Mouse (Mus musculus) Patski (cell line): ENCODE data around the gene Mrpl54. TPM values are rescaled to one million over a fixed set of nuclear protein-coding genes. Genes with fewer than 3 reads are reported as not detected.
A peak's percentile ranks its signal among the peaks of the same experiment; 100 is the strongest.

ENCODE experiments used
- ATAC-seq: fragments of 100-300 bp; one replicate; pipeline ENCODE4 v1.8.0; 2021
- CTCF ChIA-PET: fragments of 350-600 bp; sonication (Branson Sonifier 250); formaldehyde crosslinking; loops from one replicate; lab custom pipeline; 2022; ENCODE audit warnings: inconsistent platforms; lab: Charles Lee
- POLR2A ChIA-PET: fragments of 350-600 bp; sonication (Branson Sonifier 250); formaldehyde crosslinking; loops from one replicate; lab custom pipeline; 2022; ENCODE audit warnings: antibody characterized with exemption, inconsistent platforms; lab: Charles Lee
- DNase-seq: peaks from one replicate; pipeline ENCODE4 v3.0.0-alpha.2; 2011; ENCODE audit warnings: low read depth, low spot score
- H3K27me3 ChIP-seq: fragments of 371-371 bp; one replicate; pipeline ENCODE4 v1.5.1; 2021
- CTCF ChIP-seq: fragments of 100-300 bp; IDR thresholded peaks from one replicate; pipeline ENCODE4 v1.5.1; 2021
- in situ Hi-C: fragments of 300-500 bp; cut with MboI; formaldehyde crosslinking; loops from 3 replicates; pipeline ENCODE4 v1.11.1; 2018; ENCODE audit warnings: low pct_unique_long_range_greater_than_20kb, mixed read lengths
- polyA plus RNA-seq: library from polyadenylated mRNA; unstranded; gene quantifications from one replicate; pipeline ENCODE4 v1.2.3, GENCODE M21; 2021

Gene Mrpl54
- polyA plus RNA-seq, 1 experiment from 2014 or later: 98.3 TPM

DNA sequence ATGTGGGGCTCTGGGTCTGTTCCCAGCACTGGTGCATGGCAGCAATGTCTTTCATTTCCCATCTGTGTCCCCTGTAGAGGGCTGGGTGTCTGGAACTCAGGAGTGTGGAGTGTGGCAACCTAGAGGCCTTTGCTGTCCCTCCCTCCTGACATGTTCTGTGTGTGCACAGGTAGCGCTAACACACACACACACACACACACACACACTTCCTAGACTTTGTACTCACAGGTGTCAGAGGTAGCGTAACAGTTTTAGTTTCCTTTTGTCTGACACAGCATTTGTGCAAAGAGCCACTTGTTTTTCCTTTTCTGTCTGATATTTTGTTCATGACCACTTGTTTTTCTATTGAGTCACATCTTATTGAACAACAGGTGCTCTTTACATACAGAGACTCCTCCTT is 18.9 kb downstream of the Mrpl54 start:
- in situ Hi-C loops: no loop called here
- DNase-seq (no peak), ATAC-seq (no peak)
- peaks cover 4% of the 10 kb centered on the region for H3K27me3 ChIP-seq
- ChIA-PET POLR2A (no interaction called here), CTCF (interaction anchor here (1.1 kb wide), 1 partner anchor 18 kb away, joined by 3 read pairs; no protein-coding TSS in a partner anchor)
- TF ChIP-seq CTCF: no peak

DNA sequence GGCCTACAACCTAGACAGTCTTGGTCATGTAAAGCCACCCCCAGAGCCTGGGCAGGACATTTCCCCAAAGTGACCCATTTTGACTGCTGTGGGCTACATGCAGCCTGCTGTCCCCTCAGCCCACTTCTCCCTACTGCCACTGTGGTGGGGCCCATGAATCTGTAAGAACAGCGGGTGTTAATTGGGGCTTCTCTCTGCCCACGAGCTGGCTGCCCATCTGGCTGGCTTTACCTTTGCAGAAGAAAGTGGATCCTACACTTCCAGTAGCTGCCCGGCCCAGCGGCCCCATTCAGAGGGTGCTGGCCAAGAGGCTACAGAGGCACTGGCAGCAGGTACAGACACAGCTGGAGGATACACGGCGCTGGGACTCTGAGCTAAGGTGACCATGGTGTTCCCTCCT is 21.6 kb downstream of the Mrpl54 start:
- no peaks in the 10 kb centered on the region for H3K27me3 ChIP-seq
- in situ Hi-C loops: no loop called here
- DNase-seq (no peak), ATAC-seq (no peak)
- TF ChIP-seq CTCF: no peak
- ChIA-PET POLR2A (no interaction called here), CTCF (interaction anchor here (1.8 to 3.1 kb wide), 4 partner anchors 9 to 28 kb away, joined by 6 to 17 read pairs (median 10); no protein-coding TSS in a partner anchor)

DNA sequence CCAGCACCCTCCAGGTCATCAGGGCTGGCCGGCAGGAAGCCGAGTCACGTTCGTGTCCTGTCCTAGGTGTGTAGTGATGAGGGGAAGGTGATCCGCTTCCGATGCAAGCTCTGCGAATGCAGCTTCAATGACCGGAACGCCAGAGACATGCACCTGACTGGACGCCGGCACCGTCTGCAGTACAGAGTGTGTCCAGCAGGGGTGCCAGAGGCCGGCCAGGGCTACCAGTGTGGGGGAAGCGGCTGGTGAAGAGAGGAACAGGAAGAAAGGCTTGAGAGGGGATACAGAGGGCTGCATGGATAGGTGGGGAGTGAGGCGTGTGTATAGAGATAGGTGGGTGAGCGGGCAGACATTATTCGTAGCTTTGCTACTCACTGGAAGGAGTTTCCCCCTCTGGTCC is 22.1 kb downstream of the Mrpl54 start:
- H3K27me3 ChIP-seq: no peaks in the 10 kb centered on the region
- POLR2A ChIA-PET: no interaction called here
- no peak for TF ChIP-seq CTCF
- no peak for DNase-seq
- no peak for ATAC-seq
- in situ Hi-C loops: no loop called here
- CTCF ChIA-PET: interaction anchor here (0.6 to 3.1 kb wide), 7 partner anchors 8 to 55 kb away, joined by 3 to 17 read pairs (median 6); no protein-coding TSS in a partner anchor

DNA sequence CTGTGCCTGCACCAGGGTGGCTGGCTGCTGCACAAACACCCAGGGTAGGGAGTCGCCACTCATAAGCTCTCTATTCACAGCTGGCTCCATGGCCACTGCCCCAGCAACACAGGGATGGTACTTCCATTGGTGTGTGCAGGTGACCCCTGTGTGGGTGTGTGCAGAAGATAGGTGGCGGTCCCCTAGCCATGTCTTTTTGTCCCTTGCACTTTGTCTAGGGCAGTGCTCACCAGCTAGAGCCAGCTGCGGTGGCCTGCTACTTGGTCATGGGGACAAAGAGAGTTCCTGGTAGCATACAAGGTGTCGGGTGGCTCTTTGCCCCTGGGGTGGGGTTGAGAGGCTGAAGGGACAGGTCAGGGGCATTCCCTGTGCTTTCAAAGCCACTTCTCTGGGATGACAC is 22.6 kb downstream of the Mrpl54 start:
- in situ Hi-C loops: no loop called here
- CTCF ChIA-PET: interaction anchor here (0.6 to 3.1 kb wide), 7 partner anchors 8 to 54 kb away, joined by 3 to 17 read pairs (median 6); no protein-coding TSS in a partner anchor
- ATAC-seq: no peak

DNA sequence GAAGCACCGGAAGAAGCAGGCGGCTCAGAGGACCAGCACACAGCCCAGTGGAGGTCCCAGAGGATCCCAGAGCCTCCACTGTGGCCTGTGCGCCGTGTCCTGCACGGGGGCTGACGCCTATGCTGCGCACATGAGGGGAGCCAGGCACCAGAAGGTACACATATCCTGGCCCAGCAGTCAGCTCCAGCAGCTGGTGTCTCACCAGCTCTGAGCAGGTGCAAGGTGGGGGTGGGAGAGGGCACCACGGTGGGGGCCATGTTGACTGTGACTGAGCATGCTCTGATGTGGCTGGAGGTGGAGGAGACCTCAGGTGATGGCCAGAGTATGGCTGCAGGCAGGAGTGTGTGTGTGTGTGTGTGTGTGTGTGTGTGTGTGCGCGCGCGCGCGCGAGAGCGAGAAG is 24.7 kb downstream of the Mrpl54 start:
- CTCF ChIA-PET: interaction anchor here (3.1 to 5.4 kb wide), 2 partner anchors 25 kb away, joined by 17 to 22 read pairs; no protein-coding TSS in a partner anchor
- no peak for DNase-seq

More for the DNA sequence above, 22.6 kb downstream of the Mrpl54 start:
- H3K27me3 ChIP-seq: no peaks in the 10 kb centered on the region
- DNase-seq: no peak
- TF ChIP-seq CTCF: no peak
- POLR2A ChIA-PET: no interaction called here

DNA sequence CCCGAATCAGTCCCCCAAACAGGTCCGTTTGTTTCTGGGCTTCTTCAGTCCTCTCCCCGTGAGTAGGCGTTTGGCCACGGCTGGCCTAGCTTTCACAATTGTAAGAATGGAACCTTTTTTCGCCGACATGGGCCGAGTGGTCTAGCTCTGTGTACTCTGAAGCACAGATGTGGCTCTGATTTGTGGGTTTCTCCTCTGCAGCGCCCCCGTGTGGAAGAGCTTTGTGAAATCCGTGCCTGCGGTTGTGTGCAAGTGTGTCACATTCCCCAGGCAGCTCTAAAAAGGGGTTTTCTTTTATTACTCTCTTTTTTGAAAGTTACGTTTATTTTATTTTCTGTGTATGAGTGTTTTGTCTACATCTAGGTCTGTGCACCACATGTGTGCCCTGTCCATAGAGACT is 25.9 kb downstream of the Mrpl54 start:
- in situ Hi-C loops: no loop called here
- DNase-seq (no peak), ATAC-seq (no peak)
- TF ChIP-seq CTCF: no peak
- H3K27me3 ChIP-seq: no peaks in the 10 kb centered on the region
- POLR2A ChIA-PET: interaction anchor here (0.6 kb wide), 1 partner anchor 24 kb away, joined by 3 read pairs; no protein-coding TSS in a partner anchor
- CTCF ChIA-PET: interaction anchor here (0.8 to 5.4 kb wide), 9 partner anchors 9 to 79 kb away, joined by 3 to 22 read pairs (median 5); partner anchors contain the start of genes Matk and Pip5k1c

More for the DNA sequence above, 24.7 kb downstream of the Mrpl54 start:
- no peaks in the 10 kb centered on the region for H3K27me3 ChIP-seq
- POLR2A ChIA-PET: no interaction called here
- no peak for ATAC-seq
- TF ChIP-seq CTCF: no peak
- in situ Hi-C loops: no loop called here

DNA sequence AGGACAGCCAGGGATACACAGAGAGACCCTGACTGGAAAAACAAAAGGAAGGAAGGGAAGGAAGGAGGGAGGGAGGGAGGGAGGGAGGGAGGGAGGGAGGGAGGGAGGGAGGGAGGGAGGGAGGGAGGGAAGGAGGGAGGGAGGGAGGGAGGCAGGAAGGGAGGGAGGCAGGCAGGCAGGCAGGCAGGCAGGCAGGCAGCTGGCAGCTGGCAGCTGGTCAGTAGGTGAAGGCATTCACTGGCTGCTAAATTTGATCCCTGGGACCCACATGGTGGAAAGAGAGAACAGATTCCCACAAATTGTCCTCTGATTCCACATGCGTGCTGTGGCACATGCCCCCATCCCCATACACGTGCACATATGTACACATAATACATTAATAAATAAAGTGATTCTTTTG is 28.1 kb downstream of the Mrpl54 start:
- ChIA-PET CTCF (interaction anchor here (5.4 kb wide), 1 partner anchor 22 kb away, joined by 22 read pairs; no protein-coding TSS in a partner anchor), POLR2A (no interaction called here)
- no peaks in the 10 kb centered on the region for H3K27me3 ChIP-seq
- in situ Hi-C loops: no loop called here
- ATAC-seq (no peak), DNase-seq (no peak)
- TF ChIP-seq CTCF: no peak

DNA sequence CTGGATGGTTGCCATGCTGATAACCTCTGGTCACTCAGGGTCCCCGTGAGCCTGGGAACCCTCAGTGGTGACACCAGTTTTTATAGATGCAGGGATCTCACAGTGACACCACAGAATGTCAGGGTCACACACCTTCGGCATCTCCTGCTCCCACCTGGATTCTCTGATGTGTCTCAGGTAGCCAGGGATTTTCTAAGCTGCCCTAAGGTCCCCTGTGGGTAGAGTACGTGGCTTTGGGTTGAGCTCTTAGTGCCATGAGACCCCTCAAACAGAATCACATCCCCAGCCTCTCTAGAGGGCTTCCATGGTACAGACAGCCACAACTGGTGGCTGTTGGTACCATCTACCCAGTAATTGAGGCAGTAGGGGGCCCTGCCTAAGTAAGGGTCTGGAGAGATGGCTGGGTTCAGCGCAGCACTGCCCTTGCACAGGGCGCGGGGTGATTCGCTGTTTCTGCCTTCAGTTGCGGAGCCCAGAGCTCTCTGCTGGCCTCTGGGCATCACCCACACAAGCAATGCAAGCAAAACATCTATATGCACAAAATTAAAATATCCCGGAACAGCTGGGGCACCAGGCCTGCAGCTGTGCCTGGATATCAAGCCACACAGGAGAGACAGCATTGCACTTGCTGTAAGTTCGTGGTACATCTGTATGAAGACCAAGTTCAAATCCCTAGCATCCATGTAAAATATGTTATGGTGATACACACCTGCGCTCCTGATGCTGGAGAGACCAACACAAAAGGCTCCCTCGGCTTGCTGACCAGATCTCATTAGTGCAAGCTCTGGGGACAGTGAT is 30.1 kb downstream of the Mrpl54 start:
- no peak for TF ChIP-seq CTCF
- in situ Hi-C loops: no loop called here
- H3K27me3 ChIP-seq: no peaks in the 10 kb centered on the region
- POLR2A ChIA-PET: no interaction called here
- CTCF ChIA-PET: interaction anchor here (1.6 to 5.4 kb wide), 2 partner anchors 8 to 20 kb away, joined by 6 to 22 read pairs; no protein-coding TSS in a partner anchor
- no peak for ATAC-seq
- DNase-seq: no peak

DNA sequence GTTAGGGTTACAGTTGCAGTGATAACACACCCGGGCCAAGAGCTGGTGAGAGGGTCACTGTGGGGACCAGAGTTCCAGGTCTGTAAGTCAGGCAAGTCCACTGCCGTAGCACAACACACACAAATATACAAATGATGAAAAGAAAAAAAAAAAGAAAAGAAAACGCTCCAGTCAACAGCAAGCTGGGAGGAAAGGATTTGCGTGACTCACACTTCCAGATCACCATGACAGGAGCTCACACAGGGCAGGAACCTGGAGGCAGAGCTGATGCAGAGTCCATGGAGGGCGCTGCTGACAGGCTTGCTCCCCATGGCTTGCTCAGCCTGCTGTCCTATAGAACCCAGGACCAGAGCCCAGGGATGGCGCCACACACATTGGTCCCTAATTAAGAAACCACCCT is 32.5 kb downstream of the Mrpl54 start:
- ChIA-PET CTCF (interaction anchor here (1.5 to 1.8 kb wide), 3 partner anchors 10 to 58 kb away, joined by 4 to 8 read pairs (median 6); partner anchors contain the start of gene Pip5k1c), POLR2A (interaction anchor here (1.0 kb wide), 1 partner anchor 10 kb away, joined by 3 read pairs; no protein-coding TSS in a partner anchor)
- in situ Hi-C loops: no loop called here
- no peak for TF ChIP-seq CTCF
- DNase-seq (no peak), ATAC-seq (no peak)
- H3K27me3 ChIP-seq: no peaks in the 10 kb centered on the region

DNA sequence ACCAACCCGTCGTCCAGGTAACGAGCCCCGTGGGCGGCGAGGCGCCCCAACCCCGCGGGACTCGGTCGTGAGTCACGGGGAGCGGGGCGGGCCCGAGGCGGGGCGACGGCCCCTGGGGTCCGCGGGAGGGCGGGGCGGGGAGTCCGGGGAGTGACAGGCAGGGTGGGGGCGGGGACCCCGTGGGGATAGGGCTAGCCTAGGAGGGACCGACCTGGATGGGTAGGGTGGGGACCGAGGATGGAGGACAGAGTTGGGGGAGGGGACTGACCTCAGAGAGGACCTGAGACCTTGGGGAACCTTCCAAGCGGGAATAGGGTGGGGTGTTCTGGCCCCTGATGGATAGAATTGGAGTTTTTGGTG is 33.5 kb downstream of the Mrpl54 start:
- ATAC-seq (peak; percentile 6), DNase-seq (no peak)
- in situ Hi-C loops: no loop called here
- ChIA-PET POLR2A (interaction anchor here (0.6 to 0.9 kb wide), 2 partner anchors 16 to 1534 kb away, joined by 3 to 7 read pairs; no protein-coding TSS in a partner anchor), CTCF (no interaction called here)
- no peak for TF ChIP-seq CTCF
- no peaks in the 10 kb centered on the region for H3K27me3 ChIP-seq
